Mouse (Mus musculus): ENCODE results near the gene Elfn2.

The Elfn2 gene

DNA sequence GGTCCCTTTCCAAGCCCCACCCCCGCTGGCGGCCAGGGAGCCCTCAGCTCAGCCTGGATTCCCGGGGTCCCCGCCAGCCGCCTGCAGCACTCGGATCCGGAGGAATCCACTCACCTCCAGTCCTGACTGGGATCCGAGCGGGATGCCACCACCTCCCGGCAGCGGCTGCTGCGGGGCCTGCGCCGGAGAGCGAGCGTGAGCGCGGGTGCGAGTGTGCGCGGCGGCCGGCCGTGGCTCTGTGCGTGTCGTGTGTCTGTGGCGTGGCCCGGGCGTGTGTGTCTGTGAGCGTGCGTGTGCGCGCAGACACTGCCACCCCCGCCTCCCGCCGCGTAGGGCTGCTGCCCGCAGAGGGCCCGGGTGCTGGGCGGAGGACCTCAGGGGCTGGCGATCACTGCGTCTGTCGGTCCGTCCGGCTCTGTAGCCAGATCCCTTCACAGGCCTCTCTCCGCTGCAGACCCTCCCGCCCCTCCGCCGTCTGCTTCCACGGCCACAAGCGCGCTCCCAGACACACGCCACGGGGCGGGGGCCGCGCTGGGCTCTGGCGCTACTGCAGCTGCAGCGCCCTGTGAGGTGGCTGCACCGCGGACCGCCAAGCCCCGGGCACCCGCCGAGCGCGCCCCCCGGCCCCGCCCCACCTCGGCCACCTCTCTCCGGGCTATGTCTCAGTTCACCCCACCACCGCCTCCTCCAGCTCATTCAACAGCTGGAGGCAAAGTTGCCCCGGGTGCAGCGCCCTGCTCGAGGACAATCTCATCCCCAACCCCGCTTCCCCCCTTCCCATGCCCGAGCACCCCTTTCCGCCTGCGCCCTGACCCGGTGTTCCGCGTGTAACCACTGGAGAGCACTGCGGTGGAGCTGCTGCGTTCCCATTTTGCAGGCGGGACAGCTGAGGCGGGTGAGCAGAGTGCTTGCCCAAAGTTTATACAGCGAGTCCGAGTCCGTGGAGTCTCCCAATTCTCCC lies at the start of gene Elfn2:
TSS of gene Elfn2 (minus strand) at position 482 of the 961 bp plus-strand sequence.
- DNase-seq, result no peak

DNA sequence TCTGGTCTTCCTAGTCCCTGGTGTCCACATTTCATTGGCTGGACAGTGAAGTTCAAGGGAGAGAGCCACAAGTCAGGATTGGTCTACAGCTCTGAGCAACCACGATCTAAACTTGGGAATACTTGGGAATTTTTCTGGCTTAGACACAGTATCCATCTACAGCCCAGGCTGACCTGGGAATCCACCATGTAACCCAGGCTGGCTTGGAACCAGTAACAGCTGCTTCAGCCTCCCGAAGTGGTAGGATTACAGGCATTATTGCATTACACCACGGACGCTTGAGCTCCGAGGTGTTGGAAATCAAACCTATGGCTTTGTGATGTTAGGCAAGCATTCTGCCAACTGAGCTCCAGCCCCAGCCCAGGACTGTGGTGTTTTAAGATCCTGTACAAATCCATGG lies 45.1 kb upstream of the Elfn2 start:
- no peak for DNase-seq

DNA sequence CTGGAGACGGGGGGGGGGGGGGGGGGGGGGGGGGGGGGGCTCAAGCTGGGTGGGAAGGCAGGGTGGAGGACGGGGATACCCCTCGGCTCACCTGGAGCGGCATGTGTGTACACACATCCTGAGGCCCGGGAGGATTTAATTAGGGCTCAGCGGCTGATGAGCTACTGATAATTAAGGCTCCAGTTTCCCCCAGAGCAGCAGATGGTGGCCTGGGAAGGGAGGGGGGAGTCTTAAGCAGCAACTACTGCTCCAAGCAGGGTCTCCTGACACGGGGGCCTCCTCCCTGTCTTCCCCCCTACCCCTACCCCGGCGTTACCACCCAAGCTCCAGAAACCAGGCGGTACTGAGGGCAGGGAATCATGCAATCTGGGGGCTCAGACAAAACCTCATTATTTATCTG lies 44.6 kb upstream of the Elfn2 start:
- no peak for DNase-seq

DNA sequence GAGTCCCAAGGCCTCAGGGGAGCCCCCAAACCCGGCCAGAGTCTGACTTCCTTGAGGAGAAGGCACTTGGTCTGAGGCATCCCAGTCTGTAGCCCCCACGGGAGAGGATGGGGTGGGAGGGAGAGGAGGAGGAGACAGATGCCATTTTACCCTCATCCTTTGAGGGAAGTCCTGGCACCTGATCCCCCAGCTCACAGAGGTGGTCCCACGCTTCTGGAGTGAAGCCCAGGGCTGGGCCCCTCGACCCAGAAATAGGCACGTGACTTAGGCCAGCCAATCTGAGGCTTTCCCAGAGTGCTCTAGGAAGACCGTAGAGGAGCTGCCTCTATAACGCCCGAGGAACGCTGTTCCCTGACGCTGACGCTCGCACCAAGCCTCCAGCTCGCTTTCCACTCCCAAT lies 42.5 kb upstream of the Elfn2 start:
- no peak for DNase-seq

DNA sequence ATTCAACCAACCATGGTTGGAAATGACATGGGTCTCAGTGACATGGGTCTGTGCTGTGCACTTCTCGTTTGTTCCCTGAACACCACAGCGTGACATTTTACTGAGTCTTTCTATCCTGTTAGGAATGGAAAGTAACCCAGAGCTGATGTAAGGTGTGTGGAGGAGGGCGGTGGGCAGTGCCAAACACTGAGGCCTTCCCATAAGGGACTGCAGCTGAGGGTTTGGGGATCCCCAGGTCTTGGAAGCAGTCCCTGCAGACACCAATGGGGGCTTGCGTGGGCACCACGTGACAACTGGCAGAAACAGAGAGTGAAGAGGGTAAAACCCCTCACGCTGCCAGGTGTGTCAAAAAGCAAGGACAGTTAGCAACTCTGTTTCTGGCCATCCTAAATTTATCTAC lies 39.6 kb upstream of the Elfn2 start:
- no peak for DNase-seq

DNA sequence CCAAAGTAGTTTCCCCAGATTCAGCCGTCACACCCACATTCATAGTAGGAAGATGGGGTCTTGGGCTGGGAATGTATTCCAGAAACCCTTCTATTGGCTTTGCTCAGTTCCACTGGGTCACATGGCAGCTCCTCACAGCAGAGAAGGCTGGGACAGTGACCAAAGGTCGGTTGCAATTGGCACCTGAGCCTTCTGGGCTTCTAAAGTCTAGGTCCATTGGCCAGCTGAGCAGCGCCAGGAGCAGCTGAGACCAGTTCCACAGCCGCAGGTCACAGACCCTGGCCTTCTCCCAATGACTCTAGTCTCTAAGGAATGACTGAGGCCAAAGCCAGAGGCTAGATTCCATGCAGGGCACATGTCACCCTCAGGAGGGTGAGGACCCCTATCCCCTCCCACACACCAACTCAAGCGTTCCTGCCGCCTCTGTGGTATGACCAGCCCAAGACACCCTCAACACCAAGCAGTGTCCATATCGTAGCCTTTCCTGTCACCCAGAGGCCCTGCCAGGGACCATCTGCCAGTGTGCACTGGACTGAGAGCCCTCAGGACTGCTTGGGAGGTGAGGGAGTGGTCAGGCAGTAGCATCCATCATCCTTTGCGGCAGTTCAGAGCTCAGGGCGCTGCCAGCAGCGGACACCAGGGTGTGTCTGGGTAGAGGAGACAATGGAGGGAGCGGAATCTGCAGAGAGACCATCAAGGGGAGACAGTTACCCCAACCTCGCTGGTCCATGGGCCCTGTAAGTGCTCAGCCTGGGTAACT lies 37.6 kb upstream of the Elfn2 start:
- peak; percentile 89 for DNase-seq

DNA sequence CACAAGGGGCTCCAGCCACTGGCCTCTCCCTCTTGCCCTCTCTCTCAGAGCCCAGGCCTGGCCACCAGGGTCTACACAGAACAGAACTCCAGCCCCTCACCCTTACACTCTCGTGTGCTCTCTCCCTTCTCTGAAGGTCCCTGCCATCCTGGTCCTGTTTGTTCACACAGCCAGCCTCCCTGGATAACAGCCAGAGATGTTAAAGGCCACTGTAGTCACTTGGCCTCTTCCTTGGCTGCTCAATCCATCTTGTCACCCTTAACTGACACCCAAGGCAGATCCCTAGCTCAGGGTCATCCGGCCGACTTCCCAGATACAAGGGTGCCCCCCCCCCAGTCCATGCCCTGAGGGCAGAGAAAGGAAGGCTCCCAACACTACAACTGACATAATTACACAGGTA lies 36.7 kb upstream of the Elfn2 start:
- DNase-seq, result no peak

DNA sequence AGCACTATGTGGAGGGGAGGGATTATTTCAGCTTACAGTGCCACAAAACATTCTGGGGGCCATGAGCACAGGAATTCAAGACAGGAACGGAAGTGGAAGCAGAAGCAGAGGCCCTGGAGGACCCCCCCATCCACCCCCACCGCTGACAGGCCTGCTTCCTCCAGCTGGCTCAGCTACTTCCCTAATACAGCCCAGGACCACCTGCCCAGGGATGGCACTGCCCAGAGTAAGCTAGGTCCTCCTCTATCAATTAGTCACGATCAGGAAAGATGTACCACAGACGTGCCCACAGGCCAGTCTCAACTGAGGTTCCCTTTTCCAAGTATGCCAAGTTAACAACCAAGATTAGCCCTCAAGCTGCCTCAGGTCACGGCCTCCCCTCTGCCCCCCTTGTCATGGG lies 35.6 kb upstream of the Elfn2 start:
- DNase-seq, result no peak

DNA sequence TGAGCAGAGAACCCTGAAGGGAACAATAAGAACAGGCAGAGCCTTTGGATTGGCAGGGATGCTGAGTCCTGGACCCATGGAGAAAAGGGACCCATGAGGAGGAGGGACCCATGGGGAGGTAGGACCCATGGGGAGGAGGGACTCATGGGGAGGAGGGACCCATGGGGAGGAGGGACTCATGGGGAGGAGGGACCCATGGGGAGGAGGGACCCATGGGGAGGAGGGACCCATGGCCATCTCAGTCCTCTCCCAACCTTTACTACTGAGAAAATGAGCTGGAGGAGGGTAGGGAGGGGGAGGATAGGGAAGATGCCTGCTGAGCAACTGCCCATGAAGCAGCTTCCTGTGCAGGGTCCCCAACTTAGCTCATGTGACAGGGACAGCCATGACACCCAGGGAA lies 34.4 kb upstream of the Elfn2 start:
- DNase-seq, result no peak

DNA sequence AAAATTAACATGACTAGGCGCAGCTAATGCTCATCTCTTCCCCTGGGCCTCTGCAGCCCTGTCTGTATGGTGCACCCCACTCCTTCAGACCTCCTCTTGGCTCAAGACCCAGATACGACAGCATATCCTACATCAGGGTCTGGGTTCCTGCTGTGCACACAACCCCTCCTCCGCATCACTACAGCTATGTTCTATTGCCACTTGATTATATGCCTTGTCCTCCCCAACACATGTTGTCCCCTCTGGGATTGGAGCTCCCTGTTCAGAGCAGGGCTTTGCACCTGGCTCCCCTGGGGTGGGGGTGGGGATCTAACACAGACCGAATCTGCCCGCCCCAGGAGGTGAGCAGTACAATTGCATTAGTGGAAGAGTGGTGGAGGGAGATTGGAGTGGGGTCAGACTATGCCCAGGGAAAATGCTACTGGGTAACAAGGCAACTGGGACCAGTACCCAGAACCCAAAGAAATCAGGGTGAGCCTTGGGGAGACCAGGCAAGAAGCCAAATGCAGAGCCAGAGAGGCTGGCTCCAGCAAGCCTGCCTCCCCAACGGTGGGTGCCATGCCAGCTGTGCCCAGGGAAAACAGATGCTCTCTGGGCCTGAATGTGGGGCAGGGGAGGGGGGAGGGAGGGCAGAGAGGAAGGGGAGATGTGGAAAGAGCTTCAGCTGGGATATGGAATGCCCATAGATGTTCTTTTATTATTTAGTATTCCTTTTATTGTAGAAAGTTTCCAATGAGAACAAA lies 32.2 kb upstream of the Elfn2 start:
- no peak for DNase-seq

DNA sequence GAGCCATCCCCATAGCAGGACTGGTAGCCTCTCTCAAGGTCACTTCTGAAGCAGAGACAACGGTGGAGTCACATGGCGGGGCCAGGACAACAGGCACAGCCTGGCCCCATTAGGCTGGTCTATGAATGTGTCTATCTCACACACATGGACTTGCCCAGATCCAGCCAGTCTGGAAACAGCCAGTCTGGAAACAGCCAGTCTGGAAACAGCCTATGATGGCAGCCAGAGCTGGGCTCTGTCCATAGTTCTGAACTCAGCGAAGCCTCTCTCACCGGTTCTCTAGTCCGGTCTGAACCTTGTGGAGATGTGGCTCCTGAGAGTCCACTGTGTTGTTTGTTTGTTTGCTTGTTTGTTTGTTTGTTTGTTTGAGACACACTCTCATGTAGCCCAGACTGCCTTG lies 31.3 kb upstream of the Elfn2 start:
- peak; percentile 23 for DNase-seq

DNA sequence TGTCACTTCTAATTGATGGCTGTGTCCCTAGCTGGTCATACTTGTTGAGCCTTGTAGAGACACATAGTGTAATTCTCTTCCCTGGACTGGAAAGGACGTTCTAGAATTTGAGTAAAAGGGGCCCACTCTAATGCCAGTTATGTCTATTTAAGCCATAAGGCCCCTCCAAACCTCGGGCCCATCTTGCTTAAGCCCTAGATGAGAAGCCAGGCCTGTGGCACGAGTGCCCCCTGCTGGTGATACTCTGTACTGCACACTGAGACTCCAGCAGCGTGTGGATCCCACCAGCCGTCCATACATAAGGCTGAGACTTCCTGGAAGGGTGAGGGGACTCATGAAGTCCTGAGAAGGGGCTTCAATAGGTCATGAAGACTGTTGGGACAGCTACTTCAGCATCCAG lies 25.6 kb upstream of the Elfn2 start:
- peak; percentile 41 for DNase-seq

DNA sequence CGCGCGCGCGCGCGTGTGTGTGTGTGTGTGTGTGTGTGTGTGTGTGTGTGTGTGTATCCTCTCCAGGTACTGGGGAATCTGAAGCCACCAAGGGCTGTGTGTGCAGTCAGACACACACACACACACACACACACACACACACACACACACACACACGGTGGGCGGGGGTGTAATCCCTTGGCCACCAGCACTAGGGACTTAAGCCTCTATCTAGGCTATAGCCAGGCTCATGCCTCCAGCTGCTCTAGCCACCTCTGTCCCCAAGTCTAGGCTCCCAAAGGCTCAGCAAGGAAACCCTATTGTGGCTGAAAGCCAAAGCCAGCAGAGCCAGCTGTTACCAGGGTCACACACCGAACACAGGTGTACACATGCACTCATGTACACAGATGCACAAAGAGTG lies 24.3 kb upstream of the Elfn2 start:
- no peak for DNase-seq

DNA sequence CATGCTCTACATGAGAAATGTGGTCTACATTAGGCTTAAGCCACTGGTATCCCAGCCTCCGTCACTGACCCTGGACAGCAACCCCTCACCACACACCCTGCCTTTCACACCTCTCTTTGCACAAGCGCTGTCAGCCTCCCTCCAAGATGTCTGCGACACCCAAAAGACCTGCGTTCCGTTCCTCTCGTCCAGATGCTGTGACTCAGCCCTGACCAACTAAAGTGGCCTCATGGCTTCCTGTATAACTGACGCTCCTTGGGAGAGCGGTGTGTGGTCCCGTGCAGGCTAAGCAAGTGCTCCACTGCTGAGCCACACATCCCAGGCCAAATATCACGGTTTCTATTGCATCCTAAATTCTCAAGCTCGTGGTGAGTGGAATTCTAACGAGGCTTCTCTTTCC lies 22.1 kb upstream of the Elfn2 start:
- DNase-seq, result no peak

DNA sequence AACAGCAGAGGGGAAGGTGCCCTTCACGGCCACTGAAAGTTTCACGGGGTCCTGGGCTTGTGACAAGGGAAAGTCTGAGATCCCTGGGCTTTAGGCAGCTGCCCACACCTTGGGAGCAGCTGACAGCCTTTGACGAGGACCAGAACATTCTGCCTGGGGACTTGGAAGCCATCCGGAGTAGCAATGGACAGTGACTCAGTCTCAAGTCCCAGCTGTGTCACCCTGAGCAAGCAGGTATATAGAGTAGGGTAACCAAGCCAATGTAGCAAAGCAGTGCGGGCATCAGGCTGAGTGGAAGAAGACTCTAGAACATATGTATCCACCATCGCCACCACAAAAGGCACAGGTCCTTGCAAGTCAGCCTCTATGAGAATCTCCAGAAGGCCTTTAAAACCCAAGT lies 18.6 kb upstream of the Elfn2 start:
- no peak for DNase-seq

DNA sequence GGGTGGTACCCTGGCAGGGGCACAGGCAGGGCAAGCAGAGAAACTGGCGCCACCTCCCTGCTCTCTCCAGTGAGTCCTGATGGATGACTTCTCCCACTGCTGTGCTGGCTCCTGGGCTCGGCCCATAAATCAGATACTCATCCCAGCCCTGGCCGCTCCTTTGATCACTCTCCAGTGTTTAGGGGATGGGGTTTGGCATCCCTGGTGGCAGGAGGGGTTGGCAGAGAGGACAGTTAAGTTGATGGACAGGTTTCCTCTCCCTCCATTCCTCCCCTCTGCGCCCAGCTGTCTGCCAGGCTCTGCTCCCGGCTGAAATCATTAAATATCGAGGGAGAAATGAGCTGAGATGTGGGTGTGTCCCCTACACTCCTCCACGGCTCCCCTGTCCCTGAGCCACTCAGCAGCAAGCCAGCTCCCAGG lies 18.1 kb upstream of the Elfn2 start:
- no peak for DNase-seq

DNA sequence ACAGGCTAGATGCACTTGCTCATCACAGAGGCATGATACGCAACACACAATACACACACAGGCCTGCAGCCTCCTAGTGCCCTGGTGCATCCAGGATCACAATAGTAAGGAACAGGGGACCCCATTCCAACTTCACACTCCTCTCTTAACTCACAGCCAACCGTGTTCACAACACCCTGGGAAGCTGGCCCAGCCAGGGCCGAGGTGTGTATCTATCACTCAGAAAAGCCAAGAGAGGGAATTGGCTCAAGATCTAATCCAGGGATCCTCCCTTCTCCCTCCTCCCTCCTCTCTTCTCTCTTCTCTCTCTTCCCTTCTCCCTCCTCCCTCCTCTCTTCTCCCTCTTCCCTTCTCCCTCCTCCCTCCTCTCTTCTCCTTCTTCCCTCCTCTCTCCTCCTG lies 17.6 kb upstream of the Elfn2 start:
- DNase-seq, result no peak

DNA sequence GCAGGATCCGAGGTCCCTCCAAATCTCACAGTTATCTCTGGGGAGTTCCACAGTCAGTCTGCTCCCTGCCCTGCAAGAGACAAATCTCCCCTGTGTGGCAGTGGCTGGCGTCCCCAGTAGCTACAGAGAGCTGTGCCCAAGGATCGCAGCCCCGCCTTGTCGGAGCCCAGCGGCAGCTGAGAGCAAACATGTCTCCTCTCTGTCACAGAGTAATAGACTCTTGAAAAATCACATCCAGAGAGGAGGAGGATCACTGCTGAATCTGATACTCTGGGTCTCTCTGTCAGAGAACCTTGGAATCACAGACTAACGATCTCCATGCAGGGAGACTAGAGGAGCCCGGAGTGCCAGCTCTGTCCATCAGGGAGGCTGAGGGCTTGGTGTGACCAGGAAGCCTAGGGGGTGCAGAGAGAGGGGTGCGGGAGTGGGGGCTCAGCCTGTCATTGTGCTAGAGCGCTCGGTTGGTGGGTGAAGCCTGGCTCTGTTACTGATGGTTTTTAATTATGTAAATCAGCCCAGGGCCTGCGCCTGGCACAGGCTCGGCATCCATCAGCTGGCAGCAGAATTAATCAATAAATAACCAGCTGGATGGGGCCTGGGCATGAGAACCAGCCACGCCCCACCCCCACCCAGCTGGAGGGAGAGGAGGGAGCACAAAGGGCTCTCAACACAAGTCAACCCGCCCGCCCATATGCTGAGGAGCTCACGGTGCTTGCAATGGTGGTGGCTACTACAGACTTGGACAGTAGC lies 17.0 kb upstream of the Elfn2 start:
- peak; percentile 40 for DNase-seq

DNA sequence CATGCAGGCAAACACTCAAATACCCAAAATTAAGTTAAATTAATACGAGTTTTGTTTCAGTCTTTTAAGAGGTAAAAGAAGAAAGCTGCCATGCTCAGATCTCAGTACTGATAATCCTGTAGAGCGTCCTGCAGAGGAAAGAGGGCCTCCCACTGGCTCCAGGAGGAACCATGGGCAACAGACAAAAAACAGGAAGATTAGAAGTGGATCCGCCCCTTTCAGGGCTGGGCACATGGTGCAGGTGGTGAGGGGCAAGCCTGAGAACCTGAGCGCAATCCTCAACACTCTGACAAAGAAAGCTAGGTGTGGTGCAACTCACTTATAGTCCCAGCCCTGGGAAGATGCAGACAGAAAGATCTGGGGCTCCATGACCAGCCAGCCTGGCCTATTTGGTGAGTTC lies 13.3 kb upstream of the Elfn2 start:
- no peak for DNase-seq

DNA sequence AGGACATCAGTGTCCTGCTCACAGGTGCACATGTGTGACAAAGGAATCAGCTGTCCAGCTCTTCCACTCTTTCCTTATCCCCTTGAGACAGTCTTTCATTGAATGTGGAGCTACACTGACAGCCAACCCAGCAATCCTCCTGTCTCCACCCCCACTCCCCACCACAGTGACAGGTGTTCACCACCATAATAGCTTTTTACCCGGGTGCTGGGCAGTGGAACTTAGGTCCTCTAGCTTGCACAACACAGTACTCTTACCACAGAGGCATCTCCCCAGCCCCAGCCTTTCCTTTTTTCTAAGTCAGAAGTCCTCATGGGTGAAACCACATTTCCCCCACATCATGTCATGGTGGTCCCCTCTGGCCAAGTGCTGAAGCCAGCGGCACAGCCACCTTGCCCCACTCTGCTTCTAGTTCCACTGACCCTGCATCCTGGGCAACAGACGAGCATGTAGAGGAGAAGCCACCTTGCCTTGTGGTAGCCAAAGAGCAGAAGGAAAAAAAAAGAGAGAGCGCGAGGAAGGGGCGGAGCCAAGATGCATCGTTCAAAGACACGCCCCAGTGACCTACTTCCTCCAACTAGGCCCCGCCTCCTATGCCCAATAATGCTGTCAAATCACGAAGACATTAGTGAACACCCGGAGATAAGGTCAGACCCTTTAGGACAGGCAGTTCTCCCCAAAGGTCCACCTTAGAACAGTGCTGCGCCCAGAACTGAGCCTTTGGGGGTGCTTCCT lies 11.9 kb upstream of the Elfn2 start:
- DNase-seq, result no peak

DNA sequence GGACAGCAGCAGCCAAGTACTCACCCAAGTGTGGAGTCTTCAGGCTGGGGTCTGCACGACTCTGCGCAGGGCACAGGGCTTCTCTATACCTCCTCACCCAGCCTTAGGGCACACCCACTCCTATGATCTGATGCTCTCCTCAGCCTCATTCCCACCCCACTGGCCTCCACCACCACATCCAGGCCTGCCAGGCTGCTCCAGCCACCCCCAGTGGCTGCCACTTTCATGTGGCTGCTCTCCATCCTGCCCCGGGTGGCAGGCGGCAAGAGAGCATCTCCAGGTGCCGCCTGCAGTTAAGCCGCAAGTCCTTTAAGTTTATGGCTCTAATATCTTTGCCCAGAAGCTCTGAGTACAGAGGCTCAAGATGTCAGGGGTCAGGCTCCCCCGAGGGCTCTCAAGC lies 8.1 kb upstream of the Elfn2 start:
- no peak for DNase-seq

DNA sequence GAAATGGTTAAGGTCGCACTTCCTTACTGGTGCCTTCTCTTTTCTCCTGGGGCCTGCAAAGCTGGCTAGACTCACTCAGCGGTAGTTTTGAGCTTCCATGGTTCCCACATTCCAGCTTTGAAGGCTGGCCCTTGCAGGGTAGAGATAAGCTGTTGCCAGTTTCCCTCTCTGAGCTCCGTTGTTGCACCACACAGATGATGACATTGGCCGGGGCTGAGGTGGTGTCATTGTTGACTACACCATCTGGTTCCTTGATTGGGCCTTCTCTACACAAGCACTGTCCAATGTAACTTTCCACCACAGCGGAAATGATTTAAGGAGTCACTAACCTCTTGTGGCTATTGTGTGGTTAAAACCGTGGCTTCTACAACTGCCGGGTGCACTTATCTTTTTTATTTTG lies 2.0 kb upstream of the Elfn2 start:
- DNase-seq, result no peak
